Mouse (Mus musculus) midbrain, embryonic 15.5 days (tissue): ENCODE results near the gene Ms4a1. TPM values are rescaled to one million over a fixed set of nuclear protein-coding genes. Genes with fewer than 3 reads are reported as not detected.
A peak's percentile ranks its signal among the peaks of the same experiment; 100 is the strongest.
"Not testable (repeated sequence)": the region's sequence is repeated elsewhere in the genome, so short reads cannot be mapped to it uniquely, and the experiment has no call there.

Experiments used
- ATAC-seq: fragments of 200-750 bp; cut with Nextera tagmentation; replicated peaks from 2 replicates; pipeline ENCODE4 v1.8.0; 2017; ENCODE audit warnings: moderate TSS enrichment
- H3K27ac ChIP-seq: fragments of 300-500 bp; sonication (generic); 2 replicates; pipeline ENCODE4 v1.5.1; 2015; ENCODE audit warnings: mild to moderate bottlenecking, inconsistent platforms
- H3K27me3 ChIP-seq: fragments of 300-500 bp; sonication (generic); replicated peaks from 2 replicates; pipeline ENCODE4 v1.6.1; 2015; ENCODE audit warnings: inconsistent platforms
- H3K36me3 ChIP-seq: fragments of 300-500 bp; sonication (generic); replicated peaks from 2 replicates; pipeline ENCODE4 v1.6.1; 2015; ENCODE audit warnings: inconsistent platforms
- H3K4me1 ChIP-seq: fragments of 300-500 bp; sonication (generic); 2 replicates; pipeline ENCODE4 v1.6.1; 2015; ENCODE audit warnings: inconsistent platforms
- H3K4me2 ChIP-seq: fragments of 300-500 bp; sonication (generic); 2 replicates; pipeline ENCODE4 v1.6.1; 2015; ENCODE audit warnings: inconsistent platforms, mild to moderate bottlenecking, moderate library complexity
- H3K4me3 ChIP-seq: fragments of 300-500 bp; sonication (generic); 2 replicates; pipeline ENCODE4 v1.5.1; 2015; ENCODE audit warnings: mild to moderate bottlenecking, inconsistent platforms
- H3K9ac ChIP-seq: fragments of 300-500 bp; sonication (generic); 2 replicates; pipeline ENCODE4 v1.6.1; 2015; ENCODE audit warnings: mild to moderate bottlenecking, inconsistent platforms
- H3K9me3 ChIP-seq: fragments of 300-500 bp; sonication (generic); 2 replicates; pipeline ENCODE4 v1.6.1; 2016; ENCODE audit warnings: inconsistent platforms
- WGBS: fragments of 180-500 bp; shearing (Covaris S2); methylation state at CpG from one replicate; pipeline ENCODE4 v1.1.7; 2015; ENCODE audit warnings: mixed read lengths; 5-methylcytosine and 5-hydroxymethylcytosine counted together
- polyA plus RNA-seq: library from polyadenylated mRNA; unstranded; fragments of >200 nt; fragmentation: Nextera tagmentation; extraction: Ambion mirVana; gene quantifications from 2 replicates; pipeline ENCODE4 v1.2.1, GENCODE M21; 2015

Ms4a1 gene
- polyA plus RNA-seq, 1 experiment from 2014 or later: not detected

DNA sequence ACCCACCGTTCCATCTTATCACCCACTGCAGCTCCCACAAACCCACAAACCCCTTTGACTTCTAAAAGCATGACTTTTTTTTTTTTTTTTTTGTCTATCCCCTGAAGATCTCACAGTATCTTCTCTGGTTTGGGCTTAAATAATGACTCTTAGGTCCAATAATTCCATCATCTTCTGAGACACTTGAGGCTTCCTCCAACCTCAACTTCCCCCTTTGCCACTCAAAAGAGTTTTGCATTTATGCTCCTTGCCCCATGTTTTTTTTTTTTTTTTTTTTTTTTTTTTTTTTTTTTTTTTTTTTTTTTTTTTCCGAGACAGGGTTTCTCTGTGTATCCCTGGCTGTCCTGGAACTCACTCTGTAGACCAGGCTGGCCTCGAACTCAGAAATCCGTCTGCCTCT lies 3.1 kb downstream of the Ms4a1 start:
- ATAC-seq, H3K27me3 ChIP-seq, H3K4me1 ChIP-seq, H3K27ac ChIP-seq, H3K4me3 ChIP-seq, H3K9ac ChIP-seq, H3K9me3 ChIP-seq, H3K36me3 ChIP-seq, H3K4me2 ChIP-seq: not testable (repeated sequence)
- WGBS: 73% methylated on average over 4 of the region's 4 CpGs

DNA sequence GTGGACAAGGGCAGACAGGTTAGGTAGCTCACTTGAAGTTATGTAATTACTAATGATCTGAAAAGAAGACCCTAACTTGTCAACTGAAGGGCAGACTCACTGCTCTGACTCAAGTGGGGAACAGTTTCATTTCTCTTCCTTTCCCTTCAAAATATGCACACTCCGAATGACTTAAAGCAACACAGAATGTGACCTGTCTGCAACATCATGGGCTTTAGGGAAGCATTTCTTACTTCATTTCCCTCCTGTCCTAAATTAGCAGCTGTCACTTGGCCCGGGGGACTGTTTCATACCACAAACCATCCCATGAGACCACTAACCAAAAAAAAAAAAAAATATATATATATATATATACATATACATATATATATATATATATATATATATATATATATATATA lies 4.5 kb downstream of the Ms4a1 start:
- no peaks in the 10 kb centered on the region for H3K36me3 ChIP-seq
- H3K4me1 ChIP-seq: no peaks in the 10 kb centered on the region
- no peak overlapping the region for H3K4me3 ChIP-seq
- no peaks in the 10 kb centered on the region for H3K9me3 ChIP-seq
- WGBS: 90% methylated on average over 2 of the region's 2 CpGs
- no peak overlapping the region for H3K9ac ChIP-seq
- H3K4me2 ChIP-seq: no peak overlapping the region
- no peak for ATAC-seq
- no peaks in the 10 kb centered on the region for H3K27me3 ChIP-seq
- H3K27ac ChIP-seq: no peak overlapping the region

DNA sequence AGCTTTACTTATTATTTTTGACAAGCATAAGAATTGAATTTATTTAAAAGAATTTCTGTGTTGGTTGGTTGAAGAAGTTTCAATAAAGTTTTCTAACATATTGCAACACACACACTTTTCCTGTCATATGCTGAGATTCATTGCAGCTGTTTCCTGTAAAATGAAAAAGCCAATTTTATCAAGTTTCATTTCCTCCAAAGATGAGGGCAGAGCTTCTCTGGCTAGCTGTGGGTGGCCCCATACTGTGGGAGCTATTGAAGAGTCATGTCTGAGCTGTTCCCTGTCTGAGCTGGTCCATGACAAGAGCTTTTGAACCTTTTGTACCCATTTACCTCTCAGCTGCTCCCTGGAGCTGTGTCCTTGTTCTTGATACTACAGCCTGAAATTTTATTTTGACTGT lies 21.8 kb downstream of the Ms4a1 start:
- no peak overlapping the region for H3K27ac ChIP-seq
- no peaks in the 10 kb centered on the region for H3K9me3 ChIP-seq
- H3K4me2 ChIP-seq: no peak overlapping the region
- no peaks in the 10 kb centered on the region for H3K4me1 ChIP-seq
- no peak overlapping the region for H3K9ac ChIP-seq
- no peaks in the 10 kb centered on the region for H3K27me3 ChIP-seq
- H3K4me3 ChIP-seq: no peak overlapping the region
- H3K36me3 ChIP-seq: no peaks in the 10 kb centered on the region
- ATAC-seq: no peak

DNA sequence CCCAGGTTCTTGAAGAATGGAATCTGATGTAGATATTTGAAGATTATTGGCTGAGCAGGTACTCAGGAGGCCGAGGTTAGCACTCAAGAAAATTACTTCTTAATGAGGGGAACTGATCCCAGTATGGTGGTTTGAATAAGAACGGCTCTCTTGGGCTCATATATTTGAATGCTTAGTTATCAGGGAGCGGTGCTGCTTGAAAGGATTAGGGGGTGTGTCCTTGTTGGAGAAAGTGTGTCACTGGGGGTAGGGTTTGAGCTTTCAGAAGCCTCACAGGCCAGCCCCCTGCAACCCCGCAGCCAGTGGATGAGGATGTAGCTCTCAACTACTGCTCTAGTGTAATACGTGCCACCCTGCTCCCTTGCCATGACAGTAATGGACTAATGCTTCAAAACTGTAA lies 23.5 kb downstream of the Ms4a1 start:
- 47% methylated on average over 5 of the region's 5 CpGs for WGBS
- no peaks in the 10 kb centered on the region for H3K9me3 ChIP-seq
- no peak overlapping the region for H3K27ac ChIP-seq
- no peaks in the 10 kb centered on the region for H3K36me3 ChIP-seq
- H3K4me3 ChIP-seq: no peak overlapping the region
- no peak overlapping the region for H3K4me2 ChIP-seq
- peak; percentile 70; the same call in 1 of the 2 replicates for ATAC-seq
- H3K27me3 ChIP-seq: no peaks in the 10 kb centered on the region
- H3K9ac ChIP-seq: no peak overlapping the region
- H3K4me1 ChIP-seq: no peaks in the 10 kb centered on the region

DNA sequence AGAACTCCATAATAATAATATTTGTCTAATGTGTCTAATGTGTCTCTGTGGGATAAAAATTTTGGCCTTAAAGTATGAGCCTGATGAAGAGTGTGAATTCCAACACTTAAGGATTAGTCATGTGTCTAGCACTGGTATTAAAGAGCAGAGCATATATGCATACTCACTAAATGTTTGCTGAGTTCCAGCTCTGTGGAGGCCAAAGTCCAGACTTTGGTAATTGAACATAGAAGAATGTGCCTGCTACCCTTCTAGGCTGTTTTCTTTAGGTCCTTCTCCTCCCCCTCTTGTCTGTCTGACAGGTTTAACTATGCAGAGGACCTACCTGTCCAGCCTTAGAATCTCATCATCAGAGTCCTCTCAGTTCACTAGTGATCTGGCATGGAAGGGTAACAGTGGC lies 30.2 kb downstream of the Ms4a1 start:
- H3K4me1 ChIP-seq: no peaks in the 10 kb centered on the region
- H3K27me3 ChIP-seq: no peaks in the 10 kb centered on the region
- no peak overlapping the region for H3K4me2 ChIP-seq
- no peak overlapping the region for H3K4me3 ChIP-seq
- H3K27ac ChIP-seq: no peak overlapping the region
- no peaks in the 10 kb centered on the region for H3K9me3 ChIP-seq
- H3K36me3 ChIP-seq: no peaks in the 10 kb centered on the region
- ATAC-seq: no peak
- H3K9ac ChIP-seq: no peak overlapping the region

DNA sequence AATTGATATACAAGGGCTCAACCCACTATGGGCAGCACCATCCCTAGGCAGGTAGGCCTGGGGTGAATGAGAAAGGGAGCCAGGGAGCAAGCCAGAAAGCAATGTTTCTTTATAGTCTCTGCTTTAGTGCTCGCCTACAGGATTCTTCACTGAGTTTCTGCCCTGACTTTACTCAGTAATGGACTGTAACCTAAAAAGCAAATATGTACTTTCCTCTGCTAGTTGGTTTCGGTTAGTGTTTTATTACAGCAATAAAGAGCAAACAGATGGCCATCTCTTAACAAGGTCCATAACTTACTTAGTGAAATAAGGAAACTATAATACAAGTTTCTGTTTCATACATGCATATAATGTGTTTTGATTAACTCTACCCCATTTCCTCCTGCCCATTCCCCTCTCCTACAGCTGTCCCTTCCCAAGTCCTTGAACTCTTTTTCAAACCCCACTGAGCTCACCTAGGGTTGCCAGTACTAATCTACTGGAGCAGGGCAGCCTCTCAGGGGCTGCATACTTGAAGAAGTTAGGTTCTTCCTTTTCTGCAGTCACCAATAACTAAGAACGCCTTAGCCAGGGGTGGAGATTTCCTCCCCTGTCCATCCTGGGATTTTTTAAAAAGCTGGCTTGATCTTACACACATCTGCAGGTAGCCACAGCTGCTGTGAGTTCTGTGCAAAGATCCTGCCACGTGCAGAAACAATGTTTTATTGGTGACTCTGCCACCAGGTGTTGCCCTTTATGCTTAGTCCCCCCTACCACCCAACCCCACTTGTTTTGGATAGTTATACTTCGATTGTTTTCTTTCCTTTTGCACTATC lies 30.9 kb downstream of the Ms4a1 start:
- Histone ChIP-seq H3K36me3 (no peaks in the 10 kb centered on the region), H3K27ac (no peak overlapping the region), H3K4me2 (no peak overlapping the region), H3K4me3 (no peak overlapping the region), H3K4me1 (no peaks in the 10 kb centered on the region), H3K9ac (no peak overlapping the region), H3K9me3 (no peaks in the 10 kb centered on the region), H3K27me3 (no peaks in the 10 kb centered on the region)
- 77% methylated on average over 5 of the region's 5 CpGs for WGBS
- ATAC-seq: no peak

DNA sequence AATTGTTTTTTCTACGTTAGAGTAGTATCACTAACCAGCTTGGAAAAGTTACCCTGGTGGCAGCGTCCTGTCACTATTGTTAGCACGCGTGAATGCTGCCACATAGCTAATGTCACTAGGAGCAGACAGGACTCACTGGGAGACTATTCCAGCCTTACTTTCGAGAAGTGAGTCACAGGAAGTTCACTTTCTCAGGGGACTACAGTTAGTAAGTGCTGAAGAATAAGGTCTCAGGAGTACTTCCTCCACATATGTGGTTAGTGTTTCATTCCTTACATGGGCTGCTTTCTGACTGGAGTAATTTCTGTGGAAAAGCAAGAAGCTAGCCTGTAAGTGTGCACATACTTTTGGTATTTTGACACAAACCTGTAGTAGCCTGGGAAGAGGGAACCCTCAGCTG lies 31.8 kb downstream of the Ms4a1 start:
- no peak for ATAC-seq
- H3K4me3 ChIP-seq: no peak overlapping the region
- H3K36me3 ChIP-seq: no peaks in the 10 kb centered on the region
- H3K9ac ChIP-seq: no peak overlapping the region
- H3K27me3 ChIP-seq: no peaks in the 10 kb centered on the region
- no peaks in the 10 kb centered on the region for H3K4me1 ChIP-seq
- H3K27ac ChIP-seq: no peak overlapping the region
- no peaks in the 10 kb centered on the region for H3K9me3 ChIP-seq
- no peak overlapping the region for H3K4me2 ChIP-seq
- WGBS: 72% methylated on average over 5 of the region's 5 CpGs

DNA sequence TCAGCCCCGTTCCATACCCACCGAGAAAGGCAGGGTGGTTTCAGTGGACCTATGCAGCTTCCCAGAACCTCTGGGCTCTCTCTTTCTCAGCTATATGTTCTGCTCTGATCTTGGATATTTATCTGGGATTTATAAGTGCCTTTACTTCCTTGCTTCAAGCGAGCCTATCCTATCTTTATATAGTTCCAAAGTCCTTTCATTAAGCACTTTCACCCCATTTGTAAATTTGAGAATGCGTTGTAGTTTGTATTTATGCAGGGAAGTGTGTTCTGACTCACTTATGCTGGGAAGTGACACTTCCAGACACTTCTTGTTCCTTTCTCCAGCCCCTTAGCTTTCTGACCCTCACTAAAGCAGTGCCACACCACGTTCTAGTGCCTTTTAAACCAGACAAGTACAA lies 33.7 kb downstream of the Ms4a1 start, which contains the start of gene Ms4a12:
Ms4a12 (minus strand) TSS at position 101 of the 400 bp plus-strand sequence.
- H3K9ac ChIP-seq: no peak within 1 kb of the TSS
- H3K4me1 ChIP-seq: no peaks in the 10 kb centered on the region
- no peaks in the 10 kb centered on the region for H3K36me3 ChIP-seq
- no peaks in the 10 kb centered on the region for H3K27me3 ChIP-seq
- no peaks in the 10 kb centered on the region for H3K9me3 ChIP-seq
- no peak within 1 kb of the TSS for H3K27ac ChIP-seq
- ATAC-seq: no peak
- H3K4me3 ChIP-seq: no peak within 1 kb of the TSS
- 75% methylated on average over 5 of the region's 5 CpGs for WGBS
- H3K4me2 ChIP-seq: no peak within 1 kb of the TSS

Other genes starting within 250 kb of the Ms4a1 start
- not detected in 2 replicates for gene Ms4a18, start 248.2 kb downstream of the Ms4a1 start, polyA plus RNA-seq
- gene Ms4a8a, start 185.1 kb downstream of the Ms4a1 start, polyA plus RNA-seq: not detected in 2 replicates
- not detected in 2 replicates for gene 1700017D01Rik, start 135.4 kb downstream of the Ms4a1 start, polyA plus RNA-seq
- gene 1700025F22Rik, start 100.9 kb downstream of the Ms4a1 start, polyA plus RNA-seq: not detected in 2 replicates
- gene Ms4a13, start 69.5 kb downstream of the Ms4a1 start, polyA plus RNA-seq: not detected in 2 replicates
- not detected in 2 replicates for gene Ms4a12, start 33.8 kb downstream of the Ms4a1 start, polyA plus RNA-seq
- not detected in 2 replicates for gene Ms4a5, start 17.6 kb upstream of the Ms4a1 start, polyA plus RNA-seq
- gene Ms4a14, start 48.2 kb upstream of the Ms4a1 start, polyA plus RNA-seq: 0.04 TPM in 1 of 2 replicates, not detected in the other
- 3.8 and 5.4 TPM in 2 replicates for gene Ms4a7, start 69.9 kb upstream of the Ms4a1 start, polyA plus RNA-seq
- 3.3 and 3.9 TPM in 2 replicates for gene Ms4a4a, start 109.3 kb upstream of the Ms4a1 start, polyA plus RNA-seq
- gene Ms4a4c, start 138.5 kb upstream of the Ms4a1 start, polyA plus RNA-seq: 0.32 and 1.2 TPM in 2 replicates
- gene Ms4a4b, start 177.3 kb upstream of the Ms4a1 start, polyA plus RNA-seq: 0.25 TPM in 1 of 2 replicates, not detected in the other
- 2.2 and 2.5 TPM in 2 replicates for gene Ms4a6c, start 203.1 kb upstream of the Ms4a1 start, polyA plus RNA-seq
- not detected in 2 replicates for gene Gm8369, start 219.7 kb upstream of the Ms4a1 start, polyA plus RNA-seq